Mouse (Mus musculus) adrenal gland, adult 18-20 months (tissue): ENCODE results near the gene Igtp. TPM values are rescaled to one million over a fixed set of nuclear protein-coding genes. Genes with fewer than 3 reads are reported as not detected.
"Not testable (repeated sequence)": the region's sequence is repeated elsewhere in the genome, so short reads cannot be mapped to it uniquely, and the experiment has no call there.

ENCODE experiments used
- DNase-seq, 2 experiments: peaks; one replicate each; pipeline ENCODE4 v3.0.0; 2021 to 2022; ENCODE audit warnings: low spot score in 2 of 2
- total RNA-seq, 2 experiments: library from RNA; stranded (reverse); gene quantifications; 1 replicate in 1 of 2; 2 replicates in 1 of 2; pipeline ENCODE4 v1.2.3; 2021

Gene Igtp
- total RNA-seq, 2 experiments from 2014 or later, result 14.0 to 30.2 TPM

- DNase-seq, result no peak
Measured at GRCm38 (mm10) chr11:58211682-58212067, 12.3 kb downstream of the Igtp start.

DNA sequence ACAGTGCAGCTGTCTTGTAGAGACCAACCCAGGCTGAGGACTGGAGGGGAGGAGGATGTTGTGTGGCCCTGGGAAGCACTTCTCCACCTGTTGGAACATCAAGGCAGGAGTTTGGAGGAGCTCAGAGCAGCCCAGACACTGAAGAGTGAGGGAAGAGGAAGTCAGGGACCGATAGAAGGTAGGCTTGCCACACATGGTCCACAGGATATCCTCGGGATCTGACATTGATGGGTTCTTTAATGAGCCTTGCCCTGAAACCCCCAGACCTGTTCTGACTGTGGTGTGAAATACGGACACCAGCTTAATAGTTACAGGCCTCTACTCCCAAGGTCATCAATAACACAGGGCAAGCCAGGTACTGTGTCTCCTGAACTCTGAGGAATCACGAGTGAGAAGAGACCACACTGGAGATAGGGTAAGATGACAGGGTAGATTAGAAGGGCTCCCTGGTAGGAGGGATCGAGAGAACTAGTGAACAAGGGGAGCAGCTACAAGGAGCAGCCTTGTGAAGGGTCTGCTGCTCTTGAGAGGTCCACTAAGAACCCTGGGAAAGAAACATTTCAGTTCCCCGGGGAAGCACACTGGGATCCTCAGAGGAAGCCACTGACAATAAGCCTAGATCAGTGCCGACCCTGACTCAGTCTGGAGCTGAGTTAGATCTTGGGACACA lies 14.5 kb downstream of the Igtp start:
- no peak for DNase-seq

GRCm38 (mm10) chr11:58214391-58215048 lies 15.2 kb downstream of the Igtp start:
- DNase-seq, result peak; percentile 81 to 85

- not testable (repeated sequence) for DNase-seq
Measured at GRCm38 (mm10) chr11:58215049-58215430, 15.7 kb downstream of the Igtp start.

DNA sequence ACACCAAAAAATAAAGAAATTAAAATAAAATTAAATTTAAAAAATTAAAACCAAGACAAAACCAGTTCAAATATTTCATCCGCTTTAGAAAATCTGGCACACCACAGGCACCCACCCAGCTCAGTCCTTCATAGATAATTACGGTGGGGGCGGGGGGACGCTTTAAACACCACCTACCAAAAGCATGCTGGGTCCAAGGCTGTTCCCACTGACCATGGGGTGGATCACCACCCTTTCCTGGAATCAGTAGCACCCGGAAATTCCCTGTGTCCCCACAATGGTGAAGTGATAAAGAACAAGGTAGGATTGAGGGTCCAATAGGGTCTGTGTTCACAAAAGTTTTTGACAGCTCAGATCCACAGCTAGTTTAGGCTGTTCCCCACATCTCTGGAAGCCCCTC lies 16.5 kb downstream of the Igtp start:
- DNase-seq, result no peak

GRCm38 (mm10) chr11:58216823-58217222 lies 17.5 kb downstream of the Igtp start:
- no peak for DNase-seq

- no peak for DNase-seq
Measured at GRCm38 (mm10) chr11:58223751-58224150, 24.4 kb downstream of the Igtp start.

GRCm38 (mm10) chr11:58224313-58224712 lies 25.0 kb downstream of the Igtp start:
- DNase-seq, result no peak

GRCm38 (mm10) chr11:58224872-58225271 lies 25.5 kb downstream of the Igtp start:
- not testable (repeated sequence) for DNase-seq

DNA sequence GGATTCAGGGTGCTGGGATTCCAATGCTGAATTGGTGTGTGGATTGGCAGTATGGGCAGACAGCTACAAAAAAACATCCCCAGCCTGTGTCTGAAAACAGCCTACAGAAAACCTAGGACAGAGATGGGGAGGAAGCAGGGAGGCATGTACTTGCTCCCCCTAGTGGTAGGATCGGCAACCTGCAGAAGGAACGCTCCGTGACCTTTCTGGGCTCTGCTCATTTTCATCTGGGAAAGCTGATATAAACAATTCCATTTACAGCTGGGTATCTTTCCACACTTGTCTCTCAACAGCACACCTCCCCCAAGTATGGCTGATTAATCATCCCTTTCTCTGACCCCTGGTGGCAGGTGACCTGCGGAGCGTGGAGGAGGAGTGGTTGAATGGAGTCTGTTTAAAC lies 26.3 kb downstream of the Igtp start:
- peak; percentile 74 for DNase-seq

DNA sequence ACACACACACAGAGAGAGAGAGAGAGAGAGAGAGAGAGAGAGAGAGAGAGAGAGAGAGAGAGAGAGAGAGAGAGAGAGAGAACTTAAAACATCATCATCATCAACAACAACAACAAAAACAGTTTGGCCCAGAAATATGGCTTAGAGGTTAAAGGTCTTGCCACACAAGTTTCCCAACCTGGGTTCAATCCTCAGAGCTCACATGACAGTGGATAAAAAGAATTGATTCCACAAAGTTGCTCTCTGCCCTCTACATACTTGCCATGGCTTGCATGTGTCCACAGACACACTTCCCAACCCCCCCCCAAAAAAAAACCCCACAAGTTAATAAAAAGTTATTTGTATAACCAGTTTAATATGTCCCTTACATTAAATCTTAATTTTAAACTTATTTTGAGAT lies 27.1 kb downstream of the Igtp start:
- DNase-seq, result no peak

DNA sequence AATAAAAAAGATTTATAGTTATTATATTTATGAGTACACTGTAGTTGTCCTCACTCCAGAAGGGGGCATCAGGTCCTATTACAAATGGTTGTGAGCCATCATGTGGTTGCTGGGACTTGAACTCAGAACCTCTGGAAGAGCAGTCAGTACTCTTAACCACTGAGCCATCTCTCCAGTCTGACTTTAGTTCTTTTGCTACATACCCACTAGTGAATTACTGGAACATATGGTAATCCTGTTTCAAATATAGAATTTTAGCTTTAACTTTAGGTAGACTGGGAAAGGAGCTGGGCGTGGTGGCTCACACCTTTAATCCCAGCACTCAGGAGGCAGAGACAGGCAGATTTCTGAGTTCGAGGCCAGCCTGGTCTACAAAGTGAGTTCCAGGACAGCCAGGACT lies 28.7 kb downstream of the Igtp start:
- not testable (repeated sequence) for DNase-seq

DNA sequence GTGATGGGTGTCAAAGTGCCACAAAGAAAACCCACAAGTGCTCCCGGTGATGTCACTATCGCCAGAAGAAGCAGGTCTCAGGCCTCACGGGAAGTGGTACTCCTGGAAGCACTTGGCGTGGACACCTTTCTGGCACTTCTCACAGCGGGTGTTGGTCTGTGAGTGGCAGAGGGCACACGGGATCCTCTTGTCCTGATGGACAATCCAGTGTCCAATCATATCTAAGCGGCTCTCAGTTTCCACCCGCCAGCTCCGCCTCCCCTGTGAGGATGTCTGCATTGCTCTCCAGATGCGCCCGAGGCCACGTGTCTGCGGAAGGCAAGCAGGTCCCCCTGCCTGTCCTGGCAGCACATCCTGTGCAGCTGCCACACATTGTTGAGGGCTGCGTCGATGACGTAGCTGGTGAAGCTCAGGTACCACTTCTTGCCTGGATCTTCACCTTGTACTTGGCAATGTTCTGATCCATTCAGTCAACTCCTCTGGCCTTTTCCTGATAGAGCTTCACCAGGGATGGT lies 31.1 kb downstream of the Igtp start:
- no peak for DNase-seq

GRCm38 (mm10) chr11:58231156-58231555 lies 31.8 kb downstream of the Igtp start:
- DNase-seq, result no peak

GRCm38 (mm10) chr11:58234551-58234950 lies 35.2 kb downstream of the Igtp start:
- DNase-seq, result not testable (repeated sequence)

DNA sequence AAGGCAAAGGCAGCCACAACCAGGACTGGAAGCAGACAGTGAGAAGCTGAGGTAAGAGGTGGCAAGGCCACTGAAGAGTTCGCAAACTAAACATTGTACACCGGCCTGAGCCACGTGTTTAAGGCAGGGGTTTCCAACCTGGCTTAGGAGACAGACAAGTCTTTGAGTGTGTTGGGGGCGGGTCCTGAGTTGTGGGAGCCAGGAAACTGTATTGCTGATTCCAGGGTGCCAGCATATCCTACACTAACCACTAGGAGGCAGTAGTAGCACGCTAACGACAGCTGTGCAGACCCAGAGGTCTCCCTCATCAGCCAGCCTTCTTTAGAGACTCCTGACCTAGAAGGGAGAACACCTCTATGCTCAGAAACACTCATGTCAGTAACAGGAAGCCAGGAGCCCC lies 35.8 kb downstream of the Igtp start:
- DNase-seq, result no peak

DNA sequence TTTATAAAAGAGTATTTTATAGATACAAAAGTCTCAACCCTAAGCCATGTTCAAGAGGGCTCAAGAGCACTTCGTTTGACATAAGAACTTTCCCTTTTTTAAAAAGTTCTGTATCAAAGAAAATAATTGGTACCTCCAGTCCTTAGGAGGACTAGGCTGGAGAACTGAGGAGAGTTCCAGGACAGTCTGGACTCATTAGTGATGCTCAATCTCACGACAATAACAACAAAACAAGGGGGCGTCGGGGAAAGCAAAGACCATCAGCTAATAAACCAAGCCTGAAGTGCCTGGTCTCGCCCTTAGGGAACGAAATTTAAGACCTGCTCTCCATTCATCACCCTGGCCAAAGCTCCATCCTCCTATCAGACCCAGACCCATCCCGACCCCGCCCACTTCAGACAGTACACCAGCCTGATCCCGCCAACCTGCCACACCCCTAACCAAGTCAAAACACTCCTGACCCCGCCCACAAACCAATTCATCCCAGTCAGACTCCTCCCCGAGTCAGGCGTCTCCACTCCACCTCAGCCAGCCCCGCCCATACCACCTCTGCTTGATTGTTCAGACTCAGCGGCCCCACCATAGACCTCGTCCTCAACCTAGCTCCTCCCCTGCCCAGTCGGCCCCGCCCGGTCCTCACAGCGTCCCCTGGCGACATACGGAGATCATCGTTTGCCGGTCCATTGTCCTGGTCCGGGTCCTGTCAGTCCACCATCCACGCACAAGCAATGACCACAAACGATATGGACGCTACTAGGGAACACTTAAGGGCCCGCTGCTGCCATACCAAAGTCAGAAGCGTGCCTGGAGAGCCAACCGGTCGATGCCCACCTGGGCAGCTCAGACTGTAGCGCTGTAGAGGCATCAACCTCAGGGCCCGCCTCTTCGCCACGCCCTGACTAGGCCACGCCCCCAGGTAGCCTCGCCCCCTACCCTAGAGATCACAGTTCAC lies 39.8 kb downstream of the Igtp start:
- peak; percentile 32 to 37 for DNase-seq

DNA sequence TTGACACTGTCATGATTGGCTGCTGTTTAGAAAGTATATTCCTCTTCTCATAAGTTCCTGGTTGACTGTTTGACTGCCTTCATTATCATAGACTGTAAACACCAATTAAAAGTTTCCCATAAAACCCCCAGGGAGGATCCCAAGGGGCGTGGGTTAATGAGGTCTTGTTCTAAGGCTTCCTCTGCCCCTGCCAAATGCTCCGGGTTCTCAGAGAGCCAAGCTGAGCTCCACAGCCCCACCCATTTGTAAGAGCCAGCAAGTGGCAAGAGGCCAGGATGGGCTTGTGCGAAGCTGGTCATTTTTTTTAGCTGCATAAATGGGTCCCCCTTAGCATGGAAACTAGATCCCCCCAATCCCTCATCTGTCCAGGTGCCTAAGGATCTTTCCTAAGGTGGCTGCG lies 47.9 kb downstream of the Igtp start:
- DNase-seq, result no peak

DNA sequence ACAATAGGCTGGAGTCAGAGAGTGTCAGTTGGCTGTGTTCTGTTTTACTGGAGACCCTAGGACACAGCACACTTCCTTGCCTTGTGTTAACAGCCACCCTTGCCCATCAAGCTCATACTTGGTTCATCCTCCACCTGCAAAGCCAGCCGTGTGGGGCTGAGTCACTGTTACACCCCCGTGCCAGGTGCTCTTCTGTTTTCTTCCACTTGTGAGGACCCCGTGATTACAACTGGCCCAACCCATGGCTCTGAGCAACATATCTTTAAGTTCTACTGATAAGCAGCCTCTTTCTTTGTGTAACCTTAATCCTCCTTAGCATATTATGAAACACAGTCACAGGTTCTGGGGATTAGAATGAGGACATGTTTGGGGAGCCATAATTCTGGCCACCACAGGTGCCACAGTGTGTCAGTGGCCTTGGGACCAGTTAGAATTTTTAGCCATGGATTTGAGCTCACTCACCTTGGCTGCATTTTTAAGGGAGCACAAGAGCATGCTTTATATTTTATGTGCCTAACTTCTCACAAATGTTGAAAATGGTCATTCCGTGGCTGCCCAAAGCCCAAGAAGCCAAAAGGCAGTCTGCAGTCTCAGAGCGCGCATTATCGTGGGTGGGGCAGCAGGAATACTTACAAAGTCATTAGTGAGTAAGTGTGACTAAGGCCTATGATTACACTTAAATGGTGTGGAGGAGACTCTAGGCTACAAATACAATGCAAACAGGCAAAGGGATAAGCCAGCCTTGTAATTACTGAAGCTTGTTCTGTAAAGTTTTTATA lies 50.0 kb downstream of the Igtp start:
- no peak for DNase-seq

GRCm38 (mm10) chr11:58250550-58250949 lies 51.2 kb downstream of the Igtp start:
- DNase-seq, result no peak

DNA sequence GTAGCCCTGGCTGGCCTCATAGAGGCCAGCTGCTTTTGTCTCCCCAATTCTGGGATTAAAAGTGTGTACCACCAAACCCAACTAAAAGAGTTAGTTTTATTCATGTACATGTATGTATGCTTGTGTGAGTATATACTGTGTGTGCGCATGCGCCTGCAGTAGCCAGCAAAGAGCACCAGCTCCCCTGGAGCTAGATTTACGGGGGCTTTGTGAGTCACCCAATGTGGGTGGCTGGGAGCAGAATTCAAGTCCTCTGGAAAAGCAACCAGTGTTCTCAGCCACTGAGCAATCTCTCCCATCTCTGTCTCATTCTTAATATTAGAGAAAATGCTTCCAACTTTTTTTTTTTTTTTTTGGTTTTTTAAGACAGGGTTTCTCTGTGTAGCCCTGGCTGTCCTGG lies 55.1 kb downstream of the Igtp start:
- no peak for DNase-seq
